Mouse (Mus musculus): Measurements from ENCODE around the gene Cand1. TPM values are rescaled to one million over a fixed set of nuclear protein-coding genes. Genes with fewer than 3 reads are reported as not detected.

Gene Cand1
- polyA plus RNA-seq (2017; shearing (Covaris generic)), result 75.0 TPM

GRCm38 (mm10) chr10:119239969-119240721 is at the start of gene Cand1:
Gene Cand1, minus strand, starts transcription at chr10:119240055.

Other genes with a start within 250 kb of the Cand1 start
- gene Grip1, start 213.8 kb upstream of the Cand1 start, polyA plus RNA-seq (2017; shearing (Covaris generic)), result 0.11 TPM

All from effector memory CD4-positive, alpha-beta T cell, adult 5 months (primary cell).